Mouse (Mus musculus) heart, adult 8-10 months (tissue): Measurements from ENCODE around the gene Ncoa4. TPM values are rescaled to one million over a fixed set of nuclear protein-coding genes. Genes with fewer than 3 reads are reported as not detected.
"Not testable (repeated sequence)": the region's sequence is repeated elsewhere in the genome, so short reads cannot be mapped to it uniquely, and the experiment has no call there.

ENCODE experiments used
- DNase-seq: peaks from one replicate; pipeline ENCODE4 v3.0.0; 2022; ENCODE audit warnings: low spot score
- total RNA-seq, 4 experiments: library from RNA; stranded (reverse); gene quantifications; 2 replicates each; pipeline ENCODE4 v1.2.4; 2022

Ncoa4 gene
- 100 to 1,000 TPM; 120 to 145 (median 131) TPM for total RNA-seq

DNA sequence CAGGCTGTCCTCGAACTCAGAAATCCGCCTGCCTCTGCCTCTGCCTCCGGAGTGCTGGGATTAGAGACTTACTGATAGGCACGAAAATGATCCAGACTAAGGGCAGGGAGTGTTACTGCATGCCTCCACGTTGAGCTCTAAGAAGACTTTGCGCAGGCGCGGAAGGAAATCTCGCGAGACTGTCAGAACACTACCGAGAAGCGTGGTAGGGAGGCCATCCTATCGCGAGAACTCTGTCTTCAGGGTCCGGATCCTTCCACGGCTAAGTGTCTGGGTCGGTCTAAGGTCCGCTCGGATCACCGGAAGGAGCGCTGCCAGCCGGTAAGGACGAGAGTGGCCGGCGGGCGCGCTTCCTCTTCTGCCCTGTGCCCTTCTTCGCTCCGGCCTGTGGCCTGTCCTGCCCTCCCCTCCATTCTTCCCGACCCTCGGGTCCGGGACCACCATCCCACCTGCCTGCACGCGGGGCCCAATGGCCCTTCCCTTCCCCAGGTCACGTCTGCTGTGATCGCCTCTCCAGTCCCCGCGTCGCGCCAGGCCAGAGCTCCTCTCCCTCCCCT lies at the start of gene Ncoa4:
TSS of gene Ncoa4 (plus strand) at position 176 of the 557 bp plus-strand sequence.
- DNase-seq, result peak; percentile 100

GRCm38 (mm10) chr14:32112124-32112523 lies 47.5 kb upstream of the Ncoa4 start:
- not testable (repeated sequence) for DNase-seq

DNA sequence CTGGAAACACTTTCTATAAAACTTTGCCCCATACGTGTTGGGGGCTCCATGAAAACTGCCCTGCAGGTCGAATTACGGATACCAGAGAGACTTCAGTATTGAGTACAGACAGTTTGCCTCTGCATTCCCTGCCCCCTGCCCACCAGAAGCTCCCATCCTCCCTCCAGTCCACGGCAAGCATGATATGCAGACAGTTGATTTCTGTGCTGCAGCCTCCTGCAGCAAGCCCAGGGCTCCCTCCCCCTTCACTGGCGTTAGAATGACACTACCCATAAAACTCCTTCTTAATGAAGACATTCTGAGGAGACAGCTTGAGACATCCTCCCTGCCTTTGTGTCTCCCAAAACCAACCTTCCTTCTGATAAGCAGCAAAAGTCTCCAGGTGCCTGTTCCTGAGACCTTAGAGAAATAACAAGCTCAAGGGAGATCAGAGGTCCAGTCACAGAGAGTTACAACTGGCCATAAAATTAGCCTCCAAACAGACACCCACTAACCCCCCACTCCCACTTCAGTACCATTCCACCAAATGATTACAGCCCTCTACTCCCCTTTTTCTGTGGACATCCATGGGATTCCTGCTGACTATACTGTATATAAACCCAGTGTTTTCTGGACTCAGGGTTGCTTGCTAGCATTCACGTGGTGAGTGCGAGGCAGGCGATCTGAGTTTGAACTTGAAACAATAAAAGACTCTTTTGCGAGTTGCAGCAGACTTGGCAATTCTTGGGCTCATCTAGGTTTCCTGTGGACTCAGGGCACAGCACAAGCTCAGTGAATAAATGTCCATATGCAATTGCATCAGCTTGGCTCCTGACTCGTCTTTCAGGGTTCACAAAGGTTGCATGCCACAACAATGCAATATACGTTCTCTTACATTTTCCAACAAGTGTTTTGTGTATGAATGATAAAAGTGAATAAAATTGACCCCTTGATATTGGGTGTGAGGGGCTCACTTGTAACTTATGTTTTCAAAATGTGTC lies 38.4 kb upstream of the Ncoa4 start:
- no peak for DNase-seq

- DNase-seq, result peak; percentile 30
Observed at GRCm38 (mm10) chr14:32121920-32122315, 37.7 kb upstream of the Ncoa4 start.

DNA sequence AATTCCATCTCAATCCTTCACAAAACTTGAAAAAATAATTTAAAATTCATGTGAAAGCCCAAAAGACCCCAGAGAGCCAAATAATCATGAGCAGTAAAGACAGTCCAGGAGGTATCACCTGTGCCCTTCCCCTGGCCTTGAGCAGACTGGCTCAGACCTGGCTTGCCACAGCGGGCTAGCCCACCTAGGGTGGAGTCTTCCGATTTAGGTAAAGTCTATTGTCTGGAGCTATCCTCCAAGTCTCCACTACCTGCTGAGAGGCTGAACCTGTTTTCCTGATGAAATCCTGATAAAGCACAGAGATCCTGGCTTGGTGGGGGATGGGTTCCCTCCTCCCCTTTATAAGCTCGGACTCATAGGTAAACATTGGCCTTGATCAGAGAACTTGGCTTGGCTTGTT lies 35.4 kb upstream of the Ncoa4 start:
- no peak for DNase-seq

DNA sequence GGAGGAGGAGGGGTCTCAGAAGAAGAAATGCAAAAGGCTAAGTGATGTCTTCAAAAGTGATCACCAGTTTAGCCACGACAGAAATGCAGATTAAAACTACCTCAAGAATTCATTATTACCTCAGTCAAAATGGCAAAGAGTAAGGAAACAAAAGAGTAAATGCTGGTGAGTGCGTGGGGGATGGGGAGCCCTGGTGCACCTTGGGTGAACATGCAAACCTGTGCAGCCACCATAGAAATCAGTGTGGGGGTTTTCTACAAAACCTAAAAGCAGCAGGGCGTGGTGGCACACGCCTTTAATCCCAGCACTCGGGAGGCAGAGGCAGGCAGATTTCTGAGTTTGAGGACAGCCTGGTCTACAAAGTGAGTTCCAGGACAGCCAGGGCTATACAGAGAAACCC lies 34.4 kb upstream of the Ncoa4 start:
- DNase-seq, result not testable (repeated sequence)

- no peak for DNase-seq
Observed at GRCm38 (mm10) chr14:32128409-32128808, 31.3 kb upstream of the Ncoa4 start.

- DNase-seq, result no peak
Observed at GRCm38 (mm10) chr14:32131836-32132235, 27.8 kb upstream of the Ncoa4 start.

- peak; percentile 13 for DNase-seq
Observed at GRCm38 (mm10) chr14:32134293-32134692, 25.4 kb upstream of the Ncoa4 start.

DNA sequence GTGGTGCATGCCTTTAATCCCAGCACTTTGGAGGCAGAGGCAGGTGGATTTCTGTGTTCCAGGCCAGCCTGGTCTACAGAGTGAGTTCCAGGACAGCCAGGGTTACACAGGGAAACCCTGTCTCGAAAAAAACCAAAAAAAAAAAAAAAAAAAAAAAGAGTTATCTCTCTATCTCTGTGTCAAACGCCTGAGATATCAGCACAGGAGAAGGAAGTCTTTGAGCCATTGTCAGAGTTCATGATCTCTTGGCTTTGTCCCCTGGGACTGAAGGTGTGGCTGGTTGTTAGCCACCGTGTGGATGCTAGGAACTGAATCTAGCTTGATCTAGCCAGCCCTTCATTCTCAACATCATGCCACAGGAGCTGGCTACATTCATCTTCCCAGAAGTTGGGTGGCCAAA lies 23.2 kb upstream of the Ncoa4 start:
- DNase-seq, result not testable (repeated sequence)

DNA sequence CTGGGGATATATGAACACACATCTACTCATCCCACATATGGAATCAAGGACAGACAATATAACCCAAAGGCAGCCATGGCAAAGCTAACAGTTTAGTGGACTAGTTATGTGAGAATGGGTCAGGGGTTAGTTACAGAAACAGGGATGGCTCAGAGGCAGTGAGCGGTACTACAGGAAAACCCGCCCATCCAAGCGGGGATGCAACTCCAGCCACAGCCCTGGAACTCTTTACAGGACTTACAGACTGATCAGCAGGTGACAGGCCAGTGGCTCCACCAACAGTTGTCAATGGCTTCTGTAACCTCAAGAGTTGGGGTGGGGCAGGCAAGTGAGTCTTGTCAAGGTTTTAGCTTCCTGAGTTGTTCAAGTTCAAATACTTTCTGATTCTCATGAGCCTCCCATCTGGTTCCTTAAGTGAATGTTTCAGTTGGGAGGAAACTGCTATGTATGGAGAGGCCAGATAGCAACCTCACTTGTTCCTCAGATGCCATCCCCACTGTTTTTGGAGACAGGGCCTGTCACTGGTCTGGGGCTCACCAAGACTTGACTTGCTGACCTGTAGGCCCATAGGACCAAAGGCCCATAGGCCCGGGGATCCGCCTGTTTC lies 19.2 kb upstream of the Ncoa4 start:
- no peak for DNase-seq

GRCm38 (mm10) chr14:32141723-32142122 lies 17.9 kb upstream of the Ncoa4 start, which contains the start of gene Msmb:
Gene Msmb (plus strand): TSS chr14:32142023.
- no peak for DNase-seq

DNA sequence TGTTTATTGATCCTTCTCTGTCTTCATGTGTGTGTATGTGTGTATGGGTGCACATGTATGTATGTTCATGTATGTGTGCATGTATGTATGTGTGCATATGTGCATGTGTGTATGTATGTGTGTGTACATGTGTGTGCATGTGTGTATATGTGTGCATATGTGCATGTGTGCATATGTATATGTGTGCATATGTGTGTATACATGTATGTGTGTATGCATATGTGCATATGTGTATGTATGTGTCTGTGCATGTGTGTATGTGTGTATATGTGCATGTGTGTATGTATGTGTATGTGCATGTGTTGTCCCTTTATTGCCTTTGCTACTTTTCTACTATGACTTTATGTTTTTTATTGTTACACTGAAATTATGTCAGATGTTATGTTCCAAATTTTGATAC lies 14.9 kb upstream of the Ncoa4 start:
- DNase-seq, result no peak

DNA sequence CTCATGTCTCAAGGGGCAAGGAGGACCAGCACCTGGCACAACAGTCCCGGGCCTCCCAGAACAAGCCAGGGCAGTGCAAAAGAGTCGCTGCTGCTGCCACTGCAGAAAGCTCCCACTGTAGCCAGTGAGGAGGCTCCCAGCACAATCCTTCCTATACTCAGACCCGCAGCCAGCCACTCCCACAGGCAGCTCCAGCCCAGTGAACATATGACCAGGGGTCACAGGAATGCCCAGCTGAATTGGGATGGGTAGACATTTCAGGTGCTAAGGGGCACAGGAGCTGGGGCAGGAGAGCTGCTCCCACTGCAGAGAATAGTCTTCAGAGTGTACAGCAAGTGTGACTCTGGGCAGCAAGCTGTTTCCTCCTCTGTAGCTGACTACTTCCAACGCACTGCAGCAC lies 14.3 kb upstream of the Ncoa4 start:
- DNase-seq, result no peak

DNA sequence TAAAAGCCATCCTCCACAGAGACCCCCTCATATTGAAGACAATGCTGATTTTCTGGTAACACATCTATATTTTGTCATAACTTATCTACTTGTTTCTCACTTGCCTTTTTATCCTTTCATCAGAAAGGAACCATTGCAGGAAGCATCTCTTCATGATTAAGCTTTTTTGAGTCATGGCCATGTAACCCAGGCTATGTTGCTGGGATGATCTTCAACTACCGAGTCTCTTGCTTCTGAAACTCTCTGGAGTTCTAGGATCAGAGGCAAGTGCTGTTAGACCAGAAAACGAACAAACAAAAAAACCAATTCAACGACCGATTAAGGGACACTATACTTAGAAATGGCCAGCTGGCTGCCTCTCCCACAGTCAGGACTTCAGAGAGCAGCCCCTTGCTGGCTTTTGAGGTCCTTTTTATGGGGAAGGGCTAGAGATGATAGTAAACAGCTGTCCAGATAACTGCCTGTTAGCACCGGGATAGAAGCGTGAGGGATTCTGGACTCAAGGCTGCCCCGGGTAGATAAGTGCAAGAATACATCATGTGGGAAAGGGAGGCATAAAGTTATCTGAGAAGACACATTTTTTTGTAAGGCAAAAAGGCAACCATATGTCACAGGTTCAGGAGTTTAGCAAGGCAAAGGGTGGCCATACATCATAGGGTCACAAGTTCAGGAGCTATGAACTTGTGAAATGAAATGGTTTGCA lies 13.7 kb upstream of the Ncoa4 start:
- DNase-seq, result no peak

- DNase-seq, result no peak
Observed at GRCm38 (mm10) chr14:32146578-32146977, 13.1 kb upstream of the Ncoa4 start.

DNA sequence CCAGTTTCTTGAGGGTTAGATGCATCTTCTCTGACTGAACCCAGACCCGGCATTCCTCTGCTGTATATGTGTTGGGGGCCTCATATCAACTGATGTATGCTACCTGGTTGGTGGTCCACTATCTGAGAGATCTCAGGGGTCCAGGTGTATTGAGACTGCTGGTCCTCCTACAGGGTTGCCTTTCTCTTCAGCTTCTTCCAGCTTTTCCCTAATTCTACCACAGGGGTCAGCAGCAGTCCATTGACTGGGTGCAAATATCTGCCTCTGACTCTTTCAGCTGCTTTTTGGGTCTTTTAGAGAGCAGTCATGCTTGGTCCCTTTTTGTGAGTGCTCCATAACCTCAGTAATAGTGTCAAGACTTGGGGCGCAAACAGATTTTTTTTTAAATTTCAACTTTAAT lies 8.8 kb upstream of the Ncoa4 start:
- no peak for DNase-seq

GRCm38 (mm10) chr14:32152243-32152965 lies 7.3 kb upstream of the Ncoa4 start:
- no peak for DNase-seq

GRCm38 (mm10) chr14:32153156-32153555 lies 6.5 kb upstream of the Ncoa4 start:
- no peak for DNase-seq

DNA sequence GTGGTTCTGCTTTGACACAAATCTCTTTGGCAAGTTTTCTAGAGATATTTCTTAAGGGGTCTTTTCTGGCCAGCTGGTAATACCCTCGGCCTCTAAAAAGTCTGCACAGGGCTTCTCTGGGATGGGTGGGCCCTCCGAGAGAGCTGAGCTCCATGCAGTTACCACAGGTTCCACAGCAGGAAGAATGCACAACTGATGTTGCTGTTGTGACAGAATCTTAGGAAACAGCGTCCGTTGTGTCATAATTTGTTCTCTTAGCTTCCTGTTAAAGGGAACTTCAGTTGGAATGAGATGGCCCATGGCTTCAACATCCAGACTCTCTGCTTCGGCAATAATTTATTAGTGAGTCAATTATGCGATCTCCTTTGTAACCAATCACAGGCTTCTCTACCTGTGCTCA lies 4.9 kb upstream of the Ncoa4 start:
- no peak for DNase-seq

DNA sequence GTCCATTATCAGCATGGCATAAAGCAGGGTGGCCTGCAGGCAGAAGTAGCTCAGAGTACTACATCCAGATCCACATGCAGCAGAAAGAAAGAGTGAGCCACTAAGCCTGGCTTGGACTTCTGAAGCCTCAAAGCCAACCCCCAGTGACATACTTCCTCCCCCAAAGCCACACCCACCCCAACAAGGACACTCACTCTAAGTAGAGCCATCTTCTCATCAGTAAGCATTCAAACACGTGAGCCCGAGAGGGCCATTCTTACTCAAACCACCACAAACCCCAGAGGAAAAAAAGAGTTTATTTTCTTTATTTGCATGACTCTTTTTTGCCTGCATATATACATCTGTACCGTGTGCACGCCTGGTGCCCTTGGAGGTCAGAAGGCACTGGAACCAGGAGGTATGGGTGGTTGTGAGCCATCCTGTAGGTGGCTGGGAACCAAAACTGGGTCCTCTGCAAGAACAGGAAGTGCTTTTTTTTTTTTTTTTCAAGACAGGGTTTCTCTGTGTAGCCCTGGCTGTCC lies 455 bp upstream of the Ncoa4 start:
- no peak for DNase-seq
